Comparison of ENCODE assay signal across 16 mouse cellular contexts in genomic region chr8:88139256-88139655, GRCm38 (mm10). TPM values are rescaled to one million over a fixed set of nuclear protein-coding genes. Genes with fewer than 3 reads are reported as not detected.
DNase-seq lines count a peak whose midpoint lies in the region; ATAC-seq and TF ChIP-seq lines count a peak whose summit lies in the region.
"Had no signal": no experiment of that assay in that cellular context is flagged by ENCODE, and none has a peak within 500 bp of the region (broad histone marks: within the 10 kb centered on the region; RNA-seq: fewer than 3 reads in every experiment).

No protein-coding gene starts in this region.

- no peak for TF ChIP-seq CTCF in midbrain, postnatal 0 days (IDR thresholded peaks at IDR 0.05)

- peak overlapping the region; percentile 92; the same call in 1 of the 2 replicates for H3K4me2 ChIP-seq in heart, embryonic 11.5 days
- H3K4me2 ChIP-seq in midbrain, embryonic 14.5 days (ENCODE audit: low read length), result peak overlapping the region; percentile 74
- no peak overlapping the region for H3K4me2 ChIP-seq in midbrain, postnatal 0 days (ENCODE audit: low read depth, low read length, poor library complexity, severe bottlenecking)
- 0 out of 2 replicates have a peak overlapping the region, but pooled peaks have one; percentile 9 for H3K4me2 ChIP-seq in hindbrain, embryonic 15.5 days
- peak overlapping the region; percentile 65; the same call in 1 of the 2 replicates for H3K4me2 ChIP-seq in neural tube, embryonic 15.5 days
- H3K4me2 ChIP-seq in forebrain, embryonic 11.5 days (ENCODE audit: low read depth, low read length, severe bottlenecking), result no peak overlapping the region

- H3K27ac ChIP-seq in heart, embryonic 11.5 days (ENCODE audit: low read depth, low read length), result no peak overlapping the region
- H3K27ac ChIP-seq in midbrain, embryonic 14.5 days (replicated peaks; ENCODE audit: low read depth, low read length), result no peak overlapping the region
- H3K27ac ChIP-seq in midbrain, postnatal 0 days (ENCODE audit: low read depth, low read length), result no peak overlapping the region
- no peak overlapping the region for H3K27ac ChIP-seq in hindbrain, embryonic 15.5 days (replicated peaks)
- no peak overlapping the region for H3K27ac ChIP-seq in neural tube, embryonic 15.5 days (replicated peaks)
- H3K27ac ChIP-seq in forebrain, embryonic 11.5 days (ENCODE audit: low read depth, low read length), result no peak overlapping the region
- H3K27ac ChIP-seq: heart, embryonic 15.5 days had no signal

- no peak for ATAC-seq in heart, embryonic 11.5 days (replicated peaks; ENCODE audit: insufficient number of reproducible peaks, low FRiP score, low TSS enrichment)
- ATAC-seq in midbrain, embryonic 14.5 days (ENCODE audit: low FRiP score, low TSS enrichment), result no peak
- no peak for ATAC-seq in midbrain, postnatal 0 days (ENCODE audit: low FRiP score)
- no peak for ATAC-seq in hindbrain, embryonic 15.5 days (ENCODE audit: low FRiP score, low read depth)
- ATAC-seq in neural tube, embryonic 15.5 days (ENCODE audit: low FRiP score), result no peak
- no peak for ATAC-seq in forebrain, embryonic 11.5 days (replicated peaks; ENCODE audit: low FRiP score)
- ATAC-seq: intestine, embryonic 16.5 days; Patski had no signal

- 89% methylated on average over 3 of the region's 3 CpGs for WGBS in heart, embryonic 11.5 days (ENCODE audit: insufficient replicate concordance)
- WGBS in midbrain, embryonic 14.5 days, result 93% methylated on average over 3 of the region's 3 CpGs
- 89% methylated on average over 3 of the region's 3 CpGs for WGBS in midbrain, postnatal 0 days
- WGBS in hindbrain, embryonic 15.5 days, result 92% methylated on average over 3 of the region's 3 CpGs
- 92% methylated on average over 3 of the region's 3 CpGs for WGBS in neural tube, embryonic 15.5 days
- 97% methylated on average over 3 of the region's 3 CpGs for WGBS in forebrain, embryonic 11.5 days

- peaks cover 5% of the 10 kb centered on the region for H3K4me1 ChIP-seq in heart, embryonic 11.5 days (ENCODE audit: control insufficient read depth, insufficient read depth, low read length)
- H3K4me1 ChIP-seq in midbrain, embryonic 14.5 days (ENCODE audit: control insufficient read depth, insufficient read depth, low read length), result peaks cover 12% of the 10 kb centered on the region
- 0 out of 2 replicates have a peak, but pooled peaks cover 4% of the 10 kb centered on the region for H3K4me1 ChIP-seq in midbrain, postnatal 0 days (ENCODE audit: insufficient read depth, low read length)
- peaks cover 18% of the 10 kb centered on the region for H3K4me1 ChIP-seq in hindbrain, embryonic 15.5 days (replicated peaks)
- peaks cover 21% of the 10 kb centered on the region for H3K4me1 ChIP-seq in neural tube, embryonic 15.5 days
- no peaks in the 10 kb centered on the region for H3K4me1 ChIP-seq in forebrain, embryonic 11.5 days (replicated peaks; ENCODE audit: control insufficient read depth, insufficient read depth, low read length)

- no peak for DNase-seq in heart, adult 11 months
- DNase-seq in midbrain, embryonic 14.5 days, result no peak
- DNase-seq in midbrain, postnatal 0 days (ENCODE audit: low spot score), result no peak
- DNase-seq in forebrain, embryonic 11.5 days (ENCODE audit: low spot score), result no peak
- no peak for DNase-seq in layer of hippocampus, postnatal 10 days (ENCODE audit: low spot score in 2 of 2)
- DNase-seq: adrenal gland, adult 8-10 months; gastrocnemius, postnatal 10 days; kidney, postnatal 25 days; lung, embryonic 14.5 days; right cerebral cortex, postnatal 4 days had no signal

- H3K27me3 ChIP-seq in heart, embryonic 11.5 days (ENCODE audit: control insufficient read depth, insufficient read depth, low read length), result no peaks in the 10 kb centered on the region
- no peaks in the 10 kb centered on the region for H3K27me3 ChIP-seq in midbrain, embryonic 14.5 days (ENCODE audit: control insufficient read depth, insufficient read depth, low read length)
- H3K27me3 ChIP-seq in midbrain, postnatal 0 days (ENCODE audit: insufficient read depth, low read length), result no peaks in the 10 kb centered on the region
- H3K27me3 ChIP-seq in hindbrain, embryonic 15.5 days, result no peaks in the 10 kb centered on the region
- H3K27me3 ChIP-seq in neural tube, embryonic 15.5 days (replicated peaks), result no peaks in the 10 kb centered on the region
- H3K27me3 ChIP-seq in forebrain, embryonic 11.5 days (ENCODE audit: control insufficient read depth, insufficient read depth, low read length), result no peaks in the 10 kb centered on the region
- H3K27me3 ChIP-seq: heart, embryonic 15.5 days; Patski had no signal

- H3K9me3 ChIP-seq in heart, embryonic 11.5 days (replicated peaks; ENCODE audit: control insufficient read depth, low read length), result no peaks in the 10 kb centered on the region
- no peaks in the 10 kb centered on the region for H3K9me3 ChIP-seq in midbrain, embryonic 14.5 days (ENCODE audit: control insufficient read depth, low read length)
- no peaks in the 10 kb centered on the region for H3K9me3 ChIP-seq in midbrain, postnatal 0 days (ENCODE audit: low read length)
- no peaks in the 10 kb centered on the region for H3K9me3 ChIP-seq in hindbrain, embryonic 15.5 days
- H3K9me3 ChIP-seq in neural tube, embryonic 15.5 days (replicated peaks), result no peaks in the 10 kb centered on the region
- H3K9me3 ChIP-seq in forebrain, embryonic 11.5 days (ENCODE audit: control insufficient read depth, low read length), result no peaks in the 10 kb centered on the region
- H3K9me3 ChIP-seq: heart, embryonic 15.5 days had no signal

- no peak overlapping the region for H3K4me3 ChIP-seq in heart, embryonic 11.5 days (ENCODE audit: low read depth, low read length)
- H3K4me3 ChIP-seq in midbrain, embryonic 14.5 days (replicated peaks; ENCODE audit: low read depth, low read length), result no peak overlapping the region
- H3K4me3 ChIP-seq in midbrain, postnatal 0 days (ENCODE audit: low read depth, low read length), result no peak overlapping the region
- no peak overlapping the region for H3K4me3 ChIP-seq in hindbrain, embryonic 15.5 days
- no peak overlapping the region for H3K4me3 ChIP-seq in neural tube, embryonic 15.5 days (replicated peaks)
- no peak overlapping the region for H3K4me3 ChIP-seq in forebrain, embryonic 11.5 days (ENCODE audit: low read depth, low read length)

- peaks cover 9% of the 10 kb centered on the region for H3K36me3 ChIP-seq in heart, embryonic 11.5 days (ENCODE audit: control insufficient read depth, insufficient read depth, low read length)
- H3K36me3 ChIP-seq in midbrain, embryonic 14.5 days (ENCODE audit: control insufficient read depth, insufficient read depth, low read length), result peaks cover 54% of the 10 kb centered on the region
- peaks cover 25% of the 10 kb centered on the region for H3K36me3 ChIP-seq in midbrain, postnatal 0 days (ENCODE audit: insufficient read depth, low read length)
- peaks cover 50% of the 10 kb centered on the region for H3K36me3 ChIP-seq in hindbrain, embryonic 15.5 days
- peaks cover 44% of the 10 kb centered on the region for H3K36me3 ChIP-seq in neural tube, embryonic 15.5 days
- H3K36me3 ChIP-seq in forebrain, embryonic 11.5 days (ENCODE audit: control insufficient read depth, insufficient read depth, low read length), result peaks cover 4% of the 10 kb centered on the region; the same call in 1 of the 2 replicates

- H3K9ac ChIP-seq in heart, embryonic 11.5 days (ENCODE audit: low read depth, low read length), result no peak overlapping the region
- H3K9ac ChIP-seq in midbrain, embryonic 14.5 days (replicated peaks; ENCODE audit: low read length), result no peak overlapping the region
- H3K9ac ChIP-seq in midbrain, postnatal 0 days (replicated peaks; ENCODE audit: low read length, poor library complexity, severe bottlenecking), result no peak overlapping the region
- H3K9ac ChIP-seq in hindbrain, embryonic 15.5 days, result no peak overlapping the region
- no peak overlapping the region for H3K9ac ChIP-seq in neural tube, embryonic 15.5 days (replicated peaks)
- H3K9ac ChIP-seq in forebrain, embryonic 11.5 days (ENCODE audit: low read length), result no peak overlapping the region

RNA-seq across cellular contexts. Expression of gene Heatr3, which starts 1.6 kb away (rescaled TPM):
- polyA plus RNA-seq in heart, embryonic 11.5 days (2014; fragmentation: Nextera tagmentation; extraction: Ambion mirVana), result 34.1 and 35.8 TPM in 2 replicates
- 30.7 and 39.9 TPM in 2 replicates for polyA plus RNA-seq in midbrain, embryonic 14.5 days (2014; fragmentation: Nextera tagmentation; extraction: Ambion mirVana)
- 38.0 and 43.4 TPM in 2 replicates for total RNA-seq in midbrain, postnatal 0 days (2014; rRNA removed)
- polyA plus RNA-seq in midbrain, postnatal 0 days (2015; fragmentation: Nextera tagmentation; extraction: Ambion mirVana), result 26.9 and 27.7 TPM in 2 replicates
- polyA plus RNA-seq in hindbrain, embryonic 15.5 days (2015; fragmentation: Nextera tagmentation; extraction: Ambion mirVana), result 41.8 and 42.9 TPM in 2 replicates
- polyA plus RNA-seq in neural tube, embryonic 15.5 days (2015; fragmentation: Nextera tagmentation; extraction: Ambion mirVana), result 39.7 and 39.9 TPM in 2 replicates
- 50.8 and 53.2 TPM in 2 replicates for polyA plus RNA-seq in forebrain, embryonic 11.5 days (2014; fragmentation: Nextera tagmentation; extraction: Ambion mirVana)
- 10 to 100 TPM; 31.2 to 34.7 TPM for total RNA-seq in layer of hippocampus, postnatal 10 days (2021)

RNA-seq across cellular contexts. Expression of gene Cnep1r1, which starts 20.7 kb away (rescaled TPM):
- 27.0 and 32.0 TPM in 2 replicates for polyA plus RNA-seq in heart, embryonic 11.5 days (2014; fragmentation: Nextera tagmentation; extraction: Ambion mirVana)
- polyA plus RNA-seq in midbrain, embryonic 14.5 days (2014; fragmentation: Nextera tagmentation; extraction: Ambion mirVana), result 30.5 and 51.0 TPM in 2 replicates
- total RNA-seq in midbrain, postnatal 0 days (2014; rRNA removed), result 24.8 and 33.1 TPM in 2 replicates
- polyA plus RNA-seq in midbrain, postnatal 0 days (2015; fragmentation: Nextera tagmentation; extraction: Ambion mirVana), result 22.2 and 22.3 TPM in 2 replicates
- polyA plus RNA-seq in hindbrain, embryonic 15.5 days (2015; fragmentation: Nextera tagmentation; extraction: Ambion mirVana), result 39.0 and 42.9 TPM in 2 replicates
- 39.3 and 41.1 TPM in 2 replicates for polyA plus RNA-seq in neural tube, embryonic 15.5 days (2015; fragmentation: Nextera tagmentation; extraction: Ambion mirVana)
- 34.9 and 39.1 TPM in 2 replicates for polyA plus RNA-seq in forebrain, embryonic 11.5 days (2014; fragmentation: Nextera tagmentation; extraction: Ambion mirVana)
- total RNA-seq in layer of hippocampus, postnatal 10 days (2021), result 10 to 100 TPM; 32.3 to 34.7 TPM

RNA-seq across cellular contexts. Expression of gene Tent4b, which starts 59.8 kb away (rescaled TPM):
- polyA plus RNA-seq in heart, embryonic 11.5 days (2014; fragmentation: Nextera tagmentation; extraction: Ambion mirVana), result 8.5 and 9.7 TPM in 2 replicates
- 16.0 and 16.3 TPM in 2 replicates for polyA plus RNA-seq in midbrain, embryonic 14.5 days (2014; fragmentation: Nextera tagmentation; extraction: Ambion mirVana)
- 34.9 and 36.9 TPM in 2 replicates for total RNA-seq in midbrain, postnatal 0 days (2014; rRNA removed)
- 7.9 and 8.9 TPM in 2 replicates for polyA plus RNA-seq in midbrain, postnatal 0 days (2015; fragmentation: Nextera tagmentation; extraction: Ambion mirVana)
- 11.0 and 11.1 TPM in 2 replicates for polyA plus RNA-seq in hindbrain, embryonic 15.5 days (2015; fragmentation: Nextera tagmentation; extraction: Ambion mirVana)
- 8.5 and 9.7 TPM in 2 replicates for polyA plus RNA-seq in neural tube, embryonic 15.5 days (2015; fragmentation: Nextera tagmentation; extraction: Ambion mirVana)
- polyA plus RNA-seq in forebrain, embryonic 11.5 days (2014; fragmentation: Nextera tagmentation; extraction: Ambion mirVana), result 12.1 and 12.5 TPM in 2 replicates
- total RNA-seq in layer of hippocampus, postnatal 10 days (2021), result 10 to 100 TPM; 34.3 to 37.0 TPM

Comparison
In these comparisons a context has a peak if more than half of its experiments do, and no peak if none do; other contexts are left out.
1. H3K4me2 ChIP-seq: peak in heart, embryonic 11.5 days (single experiment), midbrain, embryonic 14.5 days (single experiment), hindbrain, embryonic 15.5 days (single experiment) and neural tube, embryonic 15.5 days (single experiment); none in midbrain, postnatal 0 days (single experiment) and forebrain, embryonic 11.5 days (single experiment).